Mouse (Mus musculus): ENCODE results near the gene Pik3r1.

DNA sequence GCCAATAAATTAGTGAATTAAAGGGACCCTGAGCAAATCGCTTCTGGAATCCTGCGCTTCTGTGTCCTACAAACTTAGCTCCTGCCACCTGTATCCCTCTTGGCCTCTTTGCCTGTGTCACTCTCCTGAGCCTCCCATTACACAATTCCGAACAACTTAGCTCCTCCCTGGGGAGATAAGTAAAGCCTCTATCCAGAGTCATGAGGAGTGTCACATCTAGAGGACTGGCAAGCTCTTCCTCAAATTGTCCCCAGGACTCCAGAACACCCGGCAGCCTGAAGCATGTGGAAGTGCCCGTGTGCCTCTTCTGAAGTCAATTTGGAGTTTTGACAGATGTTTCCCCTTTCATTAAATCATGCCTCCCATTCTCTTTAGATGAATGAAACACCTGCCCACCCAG is 6.4 kb downstream of the Pik3r1 start:
- no peak for TF ChIP-seq CTCF (IDR thresholded peaks at IDR 0.05; ENCODE audit: control insufficient read depth, insufficient read depth, insufficient read length)
- TF ChIP-seq MAX (IDR thresholded peaks at IDR 0.05): no peak

Measured in C2C12 (cell line).